Mouse (Mus musculus) hindbrain, embryonic 13.5 days (tissue): Measurements from ENCODE around the gene Tekt4. TPM values are rescaled to one million over a fixed set of nuclear protein-coding genes. Genes with fewer than 3 reads are reported as not detected.

Experiments used
- ATAC-seq: fragments of 200-750 bp; cut with Nextera tagmentation; 2 replicates; pipeline ENCODE4 v1.8.0; 2017; ENCODE audit warnings: moderate TSS enrichment; ENCODE audit not compliant: low FRiP score
- H3K27ac ChIP-seq: fragments of 300-500 bp; sonication (generic); 2 replicates; pipeline ENCODE4 v1.5.1; 2015; ENCODE audit warnings: inconsistent platforms, mild to moderate bottlenecking, moderate library complexity
- H3K27me3 ChIP-seq: fragments of 300-500 bp; sonication (generic); 2 replicates; pipeline ENCODE4 v1.6.1; 2015; ENCODE audit warnings: mild to moderate bottlenecking, inconsistent platforms
- H3K36me3 ChIP-seq: fragments of 300-500 bp; sonication (generic); 2 replicates; pipeline ENCODE4 v1.6.1; 2015; ENCODE audit warnings: mild to moderate bottlenecking, inconsistent platforms
- H3K4me1 ChIP-seq: fragments of 300-500 bp; sonication (generic); replicated peaks from 2 replicates; pipeline ENCODE4 v1.6.1; 2015; ENCODE audit warnings: inconsistent platforms
- H3K4me2 ChIP-seq: fragments of 300-500 bp; sonication (generic); 2 replicates; pipeline ENCODE4 v1.6.1; 2015; ENCODE audit warnings: inconsistent platforms, mild to moderate bottlenecking, moderate library complexity
- H3K4me3 ChIP-seq: fragments of 300-500 bp; sonication (generic); 2 replicates; pipeline ENCODE4 v1.5.1; 2015; ENCODE audit warnings: mild to moderate bottlenecking, inconsistent platforms
- H3K9ac ChIP-seq: fragments of 300-500 bp; sonication (generic); 2 replicates; pipeline ENCODE4 v1.6.1; 2015; ENCODE audit warnings: mild to moderate bottlenecking, inconsistent platforms
- H3K9me3 ChIP-seq: fragments of 300-500 bp; sonication (generic); 2 replicates; pipeline ENCODE4 v1.6.1; 2016; ENCODE audit warnings: inconsistent platforms
- WGBS: fragments of 180-500 bp; shearing (Covaris S2); methylation state at CpG from one replicate; pipeline ENCODE4 v1.1.7; 2015; 5-methylcytosine and 5-hydroxymethylcytosine counted together
- polyA plus RNA-seq: library from polyadenylated mRNA; unstranded; fragments of >200 nt; fragmentation: Nextera tagmentation; extraction: Ambion mirVana; gene quantifications from 2 replicates; pipeline ENCODE4 v1.2.1, GENCODE M21; 2015

Tekt4 gene
- polyA plus RNA-seq, 1 experiment from 2014 or later = 2.0 TPM

GRCm38 (mm10) chr17:25433617-25434606, 20.5 kb upstream of the Tekt4 start, which contains the start of gene Cacna1h:
TSS of gene Cacna1h (minus strand) at chr17:25433783.
- Histone ChIP-seq H3K4me2 (peak within 1 kb of the TSS; percentile 72), H3K36me3 (no peaks in the 10 kb centered on the region), H3K9ac (peak within 1 kb of the TSS; percentile 94), H3K4me1 (peaks cover 52% of the 10 kb centered on the region), H3K4me3 (peak within 1 kb of the TSS; percentile 80), H3K27ac (peak within 1 kb of the TSS; percentile 90), H3K27me3 (peaks cover 57% of the 10 kb centered on the region), H3K9me3 (no peaks in the 10 kb centered on the region)
- peak; percentile 89 for ATAC-seq
- 2% methylated on average over 62 of the region's 103 CpGs for WGBS

- WGBS = 80% methylated on average over 6 of the region's 6 CpGs
- Histone ChIP-seq H3K27ac (no peak overlapping the region), H3K4me3 (no peak overlapping the region), H3K4me2 (no peak overlapping the region), H3K9ac (no peak overlapping the region), H3K4me1 (peaks cover 8% of the 10 kb centered on the region), H3K27me3 (peaks cover 10% of the 10 kb centered on the region; the same call in 1 of the 2 replicates), H3K36me3 (no peaks in the 10 kb centered on the region), H3K9me3 (no peaks in the 10 kb centered on the region)
- no peak for ATAC-seq
Observed at GRCm38 (mm10) chr17:25441417-25441816, 13.0 kb upstream of the Tekt4 start.

- Histone ChIP-seq H3K4me1 (peaks cover 8% of the 10 kb centered on the region), H3K27me3 (peaks cover 17% of the 10 kb centered on the region), H3K36me3 (no peaks in the 10 kb centered on the region), H3K9ac (no peak overlapping the region), H3K9me3 (no peaks in the 10 kb centered on the region), H3K4me3 (no peak overlapping the region), H3K4me2 (no peak overlapping the region), H3K27ac (no peak overlapping the region)
- WGBS = 81% methylated on average over 3 of the region's 3 CpGs
- ATAC-seq = no peak
Observed at GRCm38 (mm10) chr17:25442889-25443288, 11.5 kb upstream of the Tekt4 start.

- no peaks in the 10 kb centered on the region for H3K36me3 ChIP-seq
- H3K4me2 ChIP-seq = no peak overlapping the region
- peaks cover 8% of the 10 kb centered on the region for H3K4me1 ChIP-seq
- H3K4me3 ChIP-seq = no peak overlapping the region
- no peaks in the 10 kb centered on the region for H3K9me3 ChIP-seq
- WGBS = 56% methylated on average over 4 of the region's 4 CpGs
- H3K27me3 ChIP-seq = peaks cover 10% of the 10 kb centered on the region
- H3K27ac ChIP-seq = 0 out of 2 replicates have a peak overlapping the region, but pooled peaks have one; percentile 19
- H3K9ac ChIP-seq = no peak overlapping the region
- ATAC-seq = no peak
Observed at GRCm38 (mm10) chr17:25445074-25445473, 9.3 kb upstream of the Tekt4 start.

GRCm38 (mm10) chr17:25445841-25446240, 8.6 kb upstream of the Tekt4 start:
- Histone ChIP-seq H3K4me3 (no peak overlapping the region), H3K36me3 (no peaks in the 10 kb centered on the region), H3K9me3 (no peaks in the 10 kb centered on the region), H3K27me3 (peaks cover 10% of the 10 kb centered on the region), H3K4me1 (peaks cover 8% of the 10 kb centered on the region), H3K27ac (0 out of 2 replicates have a peak overlapping the region, but pooled peaks have one; percentile 19), H3K9ac (no peak overlapping the region), H3K4me2 (no peak overlapping the region)
- 91% methylated on average over 3 of the region's 3 CpGs for WGBS
- ATAC-seq = no peak

GRCm38 (mm10) chr17:25447865-25448264, 6.5 kb upstream of the Tekt4 start:
- H3K4me2 ChIP-seq = no peak overlapping the region
- no peaks in the 10 kb centered on the region for H3K36me3 ChIP-seq
- 89% methylated on average over 12 of the region's 12 CpGs for WGBS
- H3K9me3 ChIP-seq = no peaks in the 10 kb centered on the region
- H3K4me3 ChIP-seq = no peak overlapping the region
- peaks cover 10% of the 10 kb centered on the region; the same call in 1 of the 2 replicates for H3K27me3 ChIP-seq
- H3K27ac ChIP-seq = no peak overlapping the region
- peaks cover 8% of the 10 kb centered on the region for H3K4me1 ChIP-seq
- H3K9ac ChIP-seq = no peak overlapping the region
- no peak for ATAC-seq

- Histone ChIP-seq H3K4me3 (no peak overlapping the region), H3K4me2 (no peak overlapping the region), H3K27me3 (peaks cover 10% of the 10 kb centered on the region; the same call in 1 of the 2 replicates), H3K27ac (no peak overlapping the region), H3K9me3 (no peaks in the 10 kb centered on the region), H3K36me3 (no peaks in the 10 kb centered on the region), H3K9ac (no peak overlapping the region), H3K4me1 (peaks cover under 1% of the 10 kb centered on the region)
- no peak for ATAC-seq
- 70% methylated on average over 4 of the region's 4 CpGs for WGBS
Observed at GRCm38 (mm10) chr17:25450329-25450728, 4.1 kb upstream of the Tekt4 start.

GRCm38 (mm10) chr17:25452246-25452965, 2.0 kb upstream of the Tekt4 start:
- no peak overlapping the region for H3K27ac ChIP-seq
- peaks cover 11% of the 10 kb centered on the region; the same call in 1 of the 2 replicates for H3K27me3 ChIP-seq
- no peak for ATAC-seq
- no peak overlapping the region for H3K9ac ChIP-seq
- no peaks in the 10 kb centered on the region for H3K36me3 ChIP-seq
- no peaks in the 10 kb centered on the region for H3K9me3 ChIP-seq
- WGBS = 86% methylated on average over 5 of the region's 5 CpGs
- H3K4me1 ChIP-seq = peaks cover 13% of the 10 kb centered on the region
- no peak overlapping the region for H3K4me3 ChIP-seq
- no peak overlapping the region for H3K4me2 ChIP-seq

- Histone ChIP-seq H3K9me3 (no peaks in the 10 kb centered on the region), H3K36me3 (no peaks in the 10 kb centered on the region), H3K4me2 (no peak overlapping the region), H3K4me3 (no peak overlapping the region), H3K27me3 (0 out of 2 replicates have a peak, but pooled peaks cover 6% of the 10 kb centered on the region), H3K4me1 (peaks cover 13% of the 10 kb centered on the region), H3K9ac (peak overlapping the region; percentile 39), H3K27ac (0 out of 2 replicates have a peak overlapping the region, but pooled peaks have one; percentile 40)
- 0 out of 2 replicates have a peak, but pooled peaks have one; percentile 52 for ATAC-seq
- 30% methylated on average over 8 of the region's 8 CpGs for WGBS
Observed at GRCm38 (mm10) chr17:25456540-25456939, 2.1 kb downstream of the Tekt4 start.

GRCm38 (mm10) chr17:25462236-25462875, 7.9 kb downstream of the Tekt4 start:
- Histone ChIP-seq H3K36me3 (no peaks in the 10 kb centered on the region), H3K4me2 (no peak overlapping the region), H3K27ac (no peak overlapping the region), H3K4me1 (peaks cover 11% of the 10 kb centered on the region), H3K9ac (peak overlapping the region; percentile 0; the same call in 1 of the 2 replicates), H3K4me3 (no peak overlapping the region), H3K9me3 (no peaks in the 10 kb centered on the region), H3K27me3 (0 out of 2 replicates have a peak, but pooled peaks cover under 1% of the 10 kb centered on the region)
- WGBS = 19% methylated on average over 9 of the region's 9 CpGs
- ATAC-seq = peak; percentile 46; the same call in 1 of the 2 replicates

- Histone ChIP-seq H3K9ac (no peak overlapping the region), H3K4me3 (no peak overlapping the region), H3K27me3 (0 out of 2 replicates have a peak, but pooled peaks cover 8% of the 10 kb centered on the region), H3K36me3 (no peaks in the 10 kb centered on the region), H3K4me2 (no peak overlapping the region), H3K27ac (no peak overlapping the region), H3K4me1 (peaks cover 11% of the 10 kb centered on the region), H3K9me3 (no peaks in the 10 kb centered on the region)
- 68% methylated on average over 4 of the region's 4 CpGs for WGBS
- ATAC-seq = no peak
Observed at GRCm38 (mm10) chr17:25463326-25463945, 9.0 kb downstream of the Tekt4 start.
